Mouse (Mus musculus) forebrain, embryonic 15.5 days (tissue): ENCODE results near the gene Gm28308. TPM values are rescaled to one million over a fixed set of nuclear protein-coding genes. Genes with fewer than 3 reads are reported as not detected.

ENCODE experiments used
- ATAC-seq: fragments of 200-750 bp; cut with Nextera tagmentation; replicated peaks from 2 replicates; pipeline ENCODE4 v1.8.0; 2017; ENCODE audit warnings: mild to moderate bottlenecking, moderate TSS enrichment, moderate library complexity
- H3K27ac ChIP-seq: fragments of 300-500 bp; sonication (generic); replicated peaks from 2 replicates; pipeline ENCODE4 v1.5.1; 2015; ENCODE audit warnings: mild to moderate bottlenecking, inconsistent platforms
- H3K27me3 ChIP-seq: fragments of 300-500 bp; sonication (generic); 2 replicates; pipeline ENCODE4 v1.6.1; 2015; ENCODE audit warnings: inconsistent platforms
- H3K36me3 ChIP-seq: fragments of 300-500 bp; sonication (generic); 2 replicates; pipeline ENCODE4 v1.6.1; 2015; ENCODE audit warnings: mild to moderate bottlenecking, inconsistent platforms
- H3K4me1 ChIP-seq: fragments of 300-500 bp; sonication (generic); 2 replicates; pipeline ENCODE4 v1.6.1; 2015; ENCODE audit warnings: inconsistent platforms
- H3K4me2 ChIP-seq: fragments of 300-500 bp; sonication (generic); replicated peaks from 2 replicates; pipeline ENCODE4 v1.6.1; 2015; ENCODE audit warnings: mild to moderate bottlenecking, inconsistent platforms
- H3K4me3 ChIP-seq: fragments of 300-500 bp; sonication (generic); 2 replicates; pipeline ENCODE4 v1.5.1; 2015; ENCODE audit warnings: mild to moderate bottlenecking, inconsistent platforms
- H3K9ac ChIP-seq: fragments of 300-500 bp; sonication (generic); replicated peaks from 2 replicates; pipeline ENCODE4 v1.6.1; 2015; ENCODE audit warnings: mild to moderate bottlenecking, inconsistent platforms
- H3K9me3 ChIP-seq: fragments of 300-500 bp; sonication (generic); 2 replicates; pipeline ENCODE4 v1.6.1; 2016; ENCODE audit warnings: inconsistent platforms
- WGBS: fragments of 180-500 bp; shearing (Covaris S2); methylation state at CpG from one replicate; pipeline ENCODE4 v1.1.7; 2015; ENCODE audit warnings: mixed read lengths; 5-methylcytosine and 5-hydroxymethylcytosine counted together
- polyA plus RNA-seq: library from polyadenylated mRNA; unstranded; fragments of >200 nt; fragmentation: Nextera tagmentation; extraction: Ambion mirVana; gene quantifications from 2 replicates; pipeline ENCODE4 v1.2.1, GENCODE M21; 2015

The Gm28308 gene
- polyA plus RNA-seq, 1 experiment from 2014 or later: not detected

DNA sequence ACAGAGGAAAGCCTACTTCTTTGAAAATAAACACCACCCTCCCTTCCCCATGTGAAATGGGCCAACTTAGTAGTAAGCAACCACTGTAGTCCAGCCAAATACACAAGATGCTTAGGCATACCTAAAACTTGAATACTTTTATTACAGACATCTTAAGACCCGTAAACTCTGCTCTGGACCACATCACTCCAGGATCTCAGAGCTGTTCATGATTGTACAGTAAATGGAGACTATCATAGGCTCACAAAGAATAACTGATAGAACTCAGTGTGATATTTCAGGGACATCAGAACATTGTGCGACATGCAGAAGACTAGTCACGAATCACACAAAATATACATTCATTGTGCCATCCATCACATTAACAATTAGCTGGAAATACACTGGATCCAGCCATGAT lies 57.7 kb downstream of the Gm28308 start:
- Histone ChIP-seq H3K27me3 (peaks cover 98% of the 10 kb centered on the region), H3K36me3 (no peaks in the 10 kb centered on the region), H3K9ac (no peak overlapping the region), H3K4me2 (no peak overlapping the region), H3K4me3 (no peak overlapping the region), H3K9me3 (no peaks in the 10 kb centered on the region), H3K4me1 (peaks cover 14% of the 10 kb centered on the region), H3K27ac (no peak overlapping the region)
- 40% methylated on average over 3 of the region's 3 CpGs for WGBS
- ATAC-seq: no peak

DNA sequence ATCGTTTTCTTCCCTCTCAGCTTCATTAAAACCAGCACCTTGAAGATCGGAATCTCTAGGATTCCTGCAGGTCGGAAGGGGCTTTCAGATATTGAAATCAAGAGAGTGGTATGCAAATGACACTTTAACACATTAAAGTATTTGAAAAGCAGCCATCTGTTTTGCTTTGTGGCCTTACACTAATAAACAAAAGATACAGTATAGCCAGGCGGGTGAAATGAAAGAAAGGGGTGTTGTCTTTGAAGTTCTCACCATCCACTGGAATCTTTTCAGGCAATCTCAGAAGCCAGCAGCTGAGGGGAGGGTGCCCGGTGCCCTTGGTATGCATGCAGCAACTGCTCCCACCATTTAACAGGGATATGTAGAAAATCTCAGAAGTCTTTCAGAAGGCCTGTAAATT lies 59.1 kb downstream of the Gm28308 start:
- Histone ChIP-seq H3K27me3 (peaks cover 98% of the 10 kb centered on the region), H3K4me2 (no peak overlapping the region), H3K4me3 (no peak overlapping the region), H3K9me3 (no peaks in the 10 kb centered on the region), H3K36me3 (no peaks in the 10 kb centered on the region), H3K9ac (no peak overlapping the region), H3K27ac (no peak overlapping the region), H3K4me1 (peaks cover 13% of the 10 kb centered on the region)
- WGBS: 1% methylated on average over 5 of the region's 5 CpGs
- no peak for ATAC-seq

DNA sequence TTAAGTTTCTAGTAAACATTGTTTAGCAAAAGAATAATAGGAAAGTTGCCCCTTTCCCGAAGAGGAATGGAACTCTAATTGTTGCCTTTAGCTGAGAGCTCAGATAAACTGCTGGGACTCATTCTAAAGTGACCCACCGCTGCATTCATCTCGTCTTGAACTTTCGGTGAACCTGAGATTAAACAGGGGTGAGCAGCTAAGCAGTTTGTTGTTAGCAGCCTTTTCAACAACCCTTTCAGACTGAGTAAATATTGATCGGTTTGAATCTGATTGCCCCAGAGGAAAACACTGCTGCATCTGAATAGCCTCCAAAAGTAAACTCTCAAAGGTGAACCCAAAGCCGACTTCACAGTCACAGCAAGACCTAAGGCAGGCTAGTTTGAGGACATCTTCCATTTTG lies 59.9 kb downstream of the Gm28308 start:
- Histone ChIP-seq H3K9me3 (no peaks in the 10 kb centered on the region), H3K27me3 (peaks cover 96% of the 10 kb centered on the region), H3K4me3 (no peak overlapping the region), H3K9ac (no peak overlapping the region), H3K4me1 (peaks cover 5% of the 10 kb centered on the region), H3K36me3 (no peaks in the 10 kb centered on the region), H3K27ac (no peak overlapping the region), H3K4me2 (no peak overlapping the region)
- 0% methylated on average over 6 of the region's 6 CpGs for WGBS
- ATAC-seq: no peak

DNA sequence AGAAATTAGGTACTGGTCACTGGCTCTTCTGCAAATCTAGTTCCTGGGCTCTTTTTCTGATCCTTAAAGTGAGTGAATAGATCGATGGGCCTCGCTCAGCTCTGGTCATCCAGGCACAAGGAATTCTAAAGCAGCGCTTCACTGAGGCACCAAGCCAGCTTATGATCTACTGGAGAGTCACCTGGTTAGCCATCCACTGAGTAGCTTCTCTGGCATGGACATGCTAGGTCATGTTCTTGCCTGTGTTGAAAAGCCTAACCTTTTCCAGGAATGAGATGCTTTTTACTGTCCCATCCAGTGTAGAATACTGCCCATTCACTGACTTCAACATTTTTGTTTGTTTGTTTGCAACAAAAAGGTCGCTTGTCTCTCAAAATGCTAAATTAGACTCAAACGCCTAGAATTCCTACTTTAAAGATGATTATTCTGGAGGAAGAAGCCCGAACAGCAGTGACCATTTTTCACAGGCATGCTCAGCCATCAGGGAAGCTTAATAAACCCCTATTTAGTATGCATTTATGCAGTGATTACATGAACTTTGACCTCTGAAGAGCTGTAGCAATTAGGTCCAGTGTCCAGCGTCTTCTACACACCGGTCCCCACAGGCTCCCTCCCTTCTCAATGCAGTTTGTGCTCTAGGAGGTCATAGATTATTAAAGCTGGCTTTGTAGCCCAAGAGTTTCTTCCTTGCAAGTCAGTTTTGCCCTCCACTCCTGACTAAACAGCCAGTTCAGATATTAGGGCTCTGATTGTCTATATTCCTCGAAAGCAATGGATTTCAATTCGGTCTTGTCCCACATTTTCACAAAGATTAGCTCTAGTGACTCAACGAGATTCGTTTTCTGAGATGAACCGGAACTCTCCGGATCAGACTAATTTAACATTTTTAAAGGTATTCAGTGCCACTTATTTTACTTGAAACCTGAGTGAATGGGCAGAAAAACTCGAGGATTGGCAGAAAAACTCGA lies 60.6 kb downstream of the Gm28308 start:
- WGBS: 2% methylated on average over 16 of the region's 16 CpGs
- Histone ChIP-seq H3K4me1 (no peaks in the 10 kb centered on the region), H3K27me3 (peaks cover 96% of the 10 kb centered on the region), H3K36me3 (no peaks in the 10 kb centered on the region), H3K4me2 (no peak overlapping the region), H3K4me3 (no peak overlapping the region), H3K9me3 (no peaks in the 10 kb centered on the region), H3K9ac (no peak overlapping the region), H3K27ac (no peak overlapping the region)
- ATAC-seq: no peak

DNA sequence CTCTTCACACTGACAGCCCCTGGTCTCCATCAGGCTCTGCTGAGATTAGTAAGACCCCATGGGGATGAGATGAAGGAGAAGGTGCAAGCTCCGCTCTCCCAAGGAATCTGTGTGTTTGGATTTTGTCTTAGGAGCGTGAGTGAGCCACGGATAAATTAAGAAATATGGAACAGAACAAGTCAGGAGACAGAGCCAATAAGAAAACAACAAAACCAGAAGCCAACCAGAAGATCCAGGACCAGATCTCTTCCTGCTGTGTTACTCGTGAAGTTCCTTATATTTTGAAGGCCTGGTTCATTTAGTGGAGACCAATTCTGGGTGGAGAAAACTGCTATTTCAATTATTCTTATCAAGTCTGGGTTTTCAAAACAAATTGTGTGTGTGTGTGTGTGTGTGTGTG lies 61.6 kb downstream of the Gm28308 start:
- H3K27me3 ChIP-seq: peaks cover 95% of the 10 kb centered on the region
- no peak overlapping the region for H3K9ac ChIP-seq
- H3K9me3 ChIP-seq: no peaks in the 10 kb centered on the region
- 4% methylated on average over 4 of the region's 4 CpGs for WGBS
- no peak overlapping the region for H3K4me3 ChIP-seq
- ATAC-seq: no peak
- no peak overlapping the region for H3K4me2 ChIP-seq
- no peak overlapping the region for H3K27ac ChIP-seq
- H3K36me3 ChIP-seq: no peaks in the 10 kb centered on the region
- no peaks in the 10 kb centered on the region for H3K4me1 ChIP-seq

- no peak overlapping the region for H3K4me2 ChIP-seq
- 4% methylated on average over 16 of the region's 16 CpGs for WGBS
- H3K9me3 ChIP-seq: no peaks in the 10 kb centered on the region
- no peaks in the 10 kb centered on the region for H3K4me1 ChIP-seq
- H3K36me3 ChIP-seq: no peaks in the 10 kb centered on the region
- no peak overlapping the region for H3K9ac ChIP-seq
- peaks cover 90% of the 10 kb centered on the region for H3K27me3 ChIP-seq
- no peak overlapping the region for H3K27ac ChIP-seq
- no peak overlapping the region for H3K4me3 ChIP-seq
- no peak for ATAC-seq
Observed at GRCm38 (mm10) chr6:52150401-52150966, 62.7 kb downstream of the Gm28308 start.

- no peaks in the 10 kb centered on the region for H3K36me3 ChIP-seq
- no peak overlapping the region for H3K9ac ChIP-seq
- no peak overlapping the region for H3K4me3 ChIP-seq
- no peak overlapping the region for H3K4me2 ChIP-seq
- ATAC-seq: no peak
- no peaks in the 10 kb centered on the region for H3K9me3 ChIP-seq
- H3K27ac ChIP-seq: no peak overlapping the region
- peaks cover 3% of the 10 kb centered on the region; the same call in 1 of the 2 replicates for H3K4me1 ChIP-seq
- 85% methylated on average over 5 of the region's 5 CpGs for WGBS
- H3K27me3 ChIP-seq: peaks cover 3% of the 10 kb centered on the region; the same call in 1 of the 2 replicates
Observed at GRCm38 (mm10) chr6:52139115-52139514, 74.0 kb downstream of the Gm28308 start.

DNA sequence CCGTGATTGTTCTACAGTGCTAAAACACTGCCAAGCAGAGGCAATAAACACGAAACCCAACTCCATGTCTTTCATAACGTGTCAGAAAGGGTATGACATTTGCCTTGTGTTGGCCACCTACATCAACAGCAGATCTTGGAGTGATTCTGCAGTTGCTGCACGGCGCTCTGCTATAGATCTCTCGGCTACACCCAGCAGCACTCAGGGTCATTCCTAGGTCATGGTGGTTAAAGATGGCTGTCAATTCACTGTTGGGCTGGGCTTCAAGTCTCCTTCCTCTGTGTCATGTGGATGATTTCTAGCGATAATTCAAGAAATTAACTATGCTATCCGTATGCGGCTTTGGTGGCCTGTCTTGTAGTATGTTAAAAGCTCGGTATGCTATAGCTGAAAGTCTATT lies 74.6 kb downstream of the Gm28308 start:
- H3K4me2 ChIP-seq: no peak overlapping the region
- 82% methylated on average over 10 of the region's 10 CpGs for WGBS
- peaks cover 3% of the 10 kb centered on the region; the same call in 1 of the 2 replicates for H3K27me3 ChIP-seq
- H3K4me1 ChIP-seq: peaks cover 3% of the 10 kb centered on the region; the same call in 1 of the 2 replicates
- no peaks in the 10 kb centered on the region for H3K36me3 ChIP-seq
- H3K9me3 ChIP-seq: no peaks in the 10 kb centered on the region
- ATAC-seq: no peak
- no peak overlapping the region for H3K9ac ChIP-seq
- no peak overlapping the region for H3K4me3 ChIP-seq
- H3K27ac ChIP-seq: no peak overlapping the region

DNA sequence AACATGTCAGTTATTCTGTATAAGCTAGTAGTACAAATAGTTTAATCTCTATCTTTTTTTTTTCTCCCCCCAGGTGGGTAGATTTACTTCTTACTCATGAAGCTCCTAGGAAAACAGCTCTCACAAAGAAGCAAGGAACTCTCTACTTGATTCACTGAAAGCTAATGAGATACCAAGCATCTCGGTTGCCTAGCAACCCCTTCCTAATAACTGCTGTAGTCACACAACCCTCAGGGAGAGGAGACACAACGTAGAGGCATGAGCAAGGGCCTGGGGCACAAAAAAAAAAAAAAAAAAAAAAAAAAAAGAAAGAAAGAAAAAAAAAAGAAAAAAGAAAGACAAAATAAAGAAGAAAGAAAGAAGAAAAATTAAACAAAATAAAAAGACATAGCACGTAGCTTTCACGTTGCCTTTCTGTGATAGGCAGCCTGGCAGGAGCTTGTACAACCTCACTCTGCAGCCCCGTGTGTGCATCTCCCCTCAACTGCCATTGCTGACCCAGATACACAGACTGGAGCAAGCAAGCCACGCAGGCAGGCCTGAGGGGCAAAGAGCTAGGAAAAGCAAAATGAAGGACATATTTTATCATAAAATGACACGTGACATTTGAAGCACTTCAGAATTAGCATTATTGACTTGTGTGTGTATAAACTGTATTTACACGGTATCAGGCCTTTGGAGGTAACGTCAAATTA lies 75.2 kb downstream of the Gm28308 start:
- WGBS: 47% methylated on average over 9 of the region's 9 CpGs
- no peaks in the 10 kb centered on the region for H3K27me3 ChIP-seq
- peaks cover 3% of the 10 kb centered on the region; the same call in 1 of the 2 replicates for H3K4me1 ChIP-seq
- H3K9me3 ChIP-seq: no peaks in the 10 kb centered on the region
- no peaks in the 10 kb centered on the region for H3K36me3 ChIP-seq
- no peak overlapping the region for H3K9ac ChIP-seq
- no peak overlapping the region for H3K4me3 ChIP-seq
- no peak overlapping the region for H3K4me2 ChIP-seq
- no peak overlapping the region for H3K27ac ChIP-seq
- ATAC-seq: no peak

- no peak overlapping the region for H3K4me3 ChIP-seq
- H3K36me3 ChIP-seq: no peaks in the 10 kb centered on the region
- ATAC-seq: no peak
- peaks cover 16% of the 10 kb centered on the region for H3K4me1 ChIP-seq
- H3K27me3 ChIP-seq: no peaks in the 10 kb centered on the region
- H3K27ac ChIP-seq: no peak overlapping the region
- WGBS: 83% methylated on average over 4 of the region's 4 CpGs
- H3K9ac ChIP-seq: no peak overlapping the region
- no peak overlapping the region for H3K4me2 ChIP-seq
- no peaks in the 10 kb centered on the region for H3K9me3 ChIP-seq
Observed at GRCm38 (mm10) chr6:52123673-52124072, 89.5 kb downstream of the Gm28308 start.

DNA sequence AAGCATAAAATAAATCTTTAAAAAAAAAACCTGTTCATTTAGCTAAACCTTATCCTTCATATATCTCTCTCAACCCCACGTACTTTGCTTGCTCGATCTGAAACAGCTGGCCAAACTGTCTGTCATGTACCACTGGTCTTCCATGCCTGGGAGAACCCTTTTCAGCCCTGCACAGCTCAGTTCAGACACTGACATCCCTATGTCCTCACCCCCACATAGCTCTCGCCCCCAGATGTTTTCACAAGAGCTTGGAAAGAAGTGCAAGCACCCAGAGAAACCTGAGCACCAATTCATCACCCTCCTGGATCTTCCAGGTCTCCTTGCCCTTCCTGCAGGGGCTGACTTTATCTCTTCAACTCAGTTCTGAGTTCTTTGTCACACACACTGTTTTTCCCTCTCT lies 92.0 kb downstream of the Gm28308 start:
- ATAC-seq: no peak
- H3K4me2 ChIP-seq: no peak overlapping the region
- no peak overlapping the region for H3K9ac ChIP-seq
- no peaks in the 10 kb centered on the region for H3K36me3 ChIP-seq
- H3K27me3 ChIP-seq: no peaks in the 10 kb centered on the region
- no peak overlapping the region for H3K27ac ChIP-seq
- H3K9me3 ChIP-seq: no peaks in the 10 kb centered on the region
- H3K4me3 ChIP-seq: no peak overlapping the region
- peaks cover 21% of the 10 kb centered on the region for H3K4me1 ChIP-seq
- WGBS: 71% methylated on average over 3 of the region's 3 CpGs
